Mouse (Mus musculus): ENCODE data around the gene Ptprcap.
A peak's percentile ranks its signal among the peaks of the same experiment; 100 is the strongest.

Ptprcap gene

DNA sequence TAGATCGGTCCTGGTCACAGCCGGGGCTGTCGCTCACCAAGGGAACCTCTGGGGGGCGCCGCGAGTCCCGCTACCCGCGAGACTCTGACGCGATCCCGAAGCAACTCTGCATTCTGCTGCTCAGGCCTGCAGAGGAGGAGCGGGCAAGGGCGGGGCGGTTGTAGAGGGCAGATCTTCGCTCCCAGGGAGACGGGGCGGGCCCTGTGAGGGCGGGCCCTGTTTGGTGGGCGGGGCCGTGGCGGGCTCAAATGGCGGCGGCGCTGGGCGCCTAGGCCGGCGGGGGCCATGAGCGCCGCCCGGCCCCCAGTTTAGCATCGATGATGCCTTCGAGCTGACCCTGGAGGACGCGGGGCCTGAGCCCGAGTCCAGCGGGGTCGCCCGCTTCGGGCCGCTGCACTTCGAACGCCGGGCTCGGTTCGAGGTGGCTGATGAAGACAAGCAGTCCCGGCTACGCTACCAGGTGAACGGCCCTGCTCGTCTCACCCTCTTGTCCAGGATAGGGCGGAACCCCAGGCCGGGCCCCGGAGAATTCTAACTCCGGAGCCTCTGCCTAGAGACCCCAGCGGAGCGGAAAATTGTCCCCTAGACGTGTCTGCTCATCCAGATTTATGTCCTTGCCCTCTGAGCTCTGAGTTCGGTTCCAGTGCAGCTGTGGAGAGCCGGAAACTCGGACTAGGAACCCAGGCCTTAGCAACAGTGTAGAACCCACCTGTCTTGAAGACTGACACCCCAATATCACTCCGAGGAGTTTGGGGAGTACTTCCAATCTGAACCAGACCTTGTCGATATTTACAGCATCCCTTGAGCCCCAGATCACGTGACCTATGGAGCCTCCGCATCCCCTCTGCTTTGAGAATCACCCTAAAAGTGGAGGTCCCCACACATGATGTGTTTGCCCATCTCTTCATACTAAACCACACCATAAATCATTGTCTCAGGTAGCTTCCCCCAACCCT is 27.4 kb upstream of the Ptprcap start, which contains the start of gene Aip:
Gene Aip (minus strand): TSS at position 118 of the 956 bp plus-strand sequence.
- peak; percentile 98 for DNase-seq (ENCODE audit: low read depth, low spot score)

DNA sequence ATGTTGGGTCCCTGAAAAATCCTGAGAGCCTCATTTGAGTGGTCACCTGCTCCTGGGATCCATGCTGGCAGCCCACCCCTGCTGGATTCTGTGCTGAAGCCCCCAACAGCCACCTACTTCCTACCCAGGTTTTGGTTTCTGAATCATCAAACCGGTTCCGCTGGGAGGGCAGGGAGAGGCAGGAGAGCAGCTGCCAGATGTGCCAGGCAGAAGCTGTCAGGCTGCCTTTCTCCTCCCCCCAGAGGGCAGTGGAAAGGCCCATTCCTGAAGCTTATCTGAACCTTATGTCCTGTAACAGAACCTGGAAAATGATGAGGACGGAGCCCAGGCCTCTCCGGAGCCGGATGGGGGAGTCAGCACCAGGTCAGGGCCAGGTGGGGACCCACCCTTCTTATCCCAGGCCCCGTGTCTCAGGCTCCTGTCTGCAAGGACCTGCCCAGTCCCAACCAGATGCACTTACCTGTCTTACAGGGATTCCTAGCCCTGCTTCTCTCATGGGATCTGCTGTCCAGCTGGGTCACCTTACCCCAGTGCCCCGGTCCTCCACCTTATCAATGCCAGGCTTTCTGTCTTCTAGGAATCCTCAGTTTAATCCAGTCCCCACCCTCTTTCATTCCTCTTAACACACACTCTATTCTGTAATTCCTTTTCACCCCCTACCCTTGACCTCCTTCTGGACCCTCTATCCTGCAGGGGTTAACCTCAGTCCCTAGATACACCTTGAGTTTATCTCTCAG is 26.5 kb upstream of the Ptprcap start:
- DNase-seq (ENCODE audit: low read depth, low spot score): no peak

DNA sequence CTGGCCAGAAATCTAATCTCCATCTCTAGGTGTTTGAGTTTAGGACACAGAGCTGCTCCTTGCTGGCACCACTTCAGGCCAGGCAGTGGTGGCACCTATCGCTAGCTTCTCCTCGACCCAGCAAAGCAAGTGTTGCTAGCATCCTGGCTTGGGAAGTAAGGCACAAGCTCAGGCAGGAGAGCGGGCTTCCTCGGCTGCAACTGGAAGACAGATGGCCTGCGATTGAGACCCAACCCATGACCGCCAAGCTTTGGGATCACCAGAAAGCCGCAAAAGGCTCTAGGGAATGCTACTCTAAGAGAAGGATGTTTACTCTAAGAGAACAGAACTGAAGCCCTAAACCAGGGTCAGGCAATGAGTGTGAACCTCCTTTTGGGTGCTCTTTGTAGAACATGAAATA is 23.9 kb upstream of the Ptprcap start:
- DNase-seq (ENCODE audit: low read depth, low spot score): no peak

DNA sequence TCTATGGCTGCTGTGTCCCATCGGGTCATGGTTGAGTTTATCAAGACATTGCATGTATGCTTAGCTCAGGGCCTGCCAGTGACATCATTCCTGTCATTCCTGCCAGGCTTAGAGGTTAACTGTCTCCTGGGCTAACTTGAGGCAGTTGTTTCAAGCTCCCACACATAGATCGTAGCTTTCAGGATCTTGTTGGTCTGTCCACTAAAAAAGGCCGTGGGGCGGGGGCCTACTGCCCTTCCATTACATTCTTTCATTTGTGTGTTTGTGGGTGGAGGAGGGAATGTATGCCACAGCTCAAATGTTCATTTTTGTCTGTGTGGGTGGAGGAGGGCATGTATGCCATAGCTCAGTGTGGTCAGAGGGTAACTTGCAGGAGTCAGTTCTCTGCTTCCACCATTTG is 23.3 kb upstream of the Ptprcap start:
- no peak for DNase-seq (ENCODE audit: low read depth, low spot score)

DNA sequence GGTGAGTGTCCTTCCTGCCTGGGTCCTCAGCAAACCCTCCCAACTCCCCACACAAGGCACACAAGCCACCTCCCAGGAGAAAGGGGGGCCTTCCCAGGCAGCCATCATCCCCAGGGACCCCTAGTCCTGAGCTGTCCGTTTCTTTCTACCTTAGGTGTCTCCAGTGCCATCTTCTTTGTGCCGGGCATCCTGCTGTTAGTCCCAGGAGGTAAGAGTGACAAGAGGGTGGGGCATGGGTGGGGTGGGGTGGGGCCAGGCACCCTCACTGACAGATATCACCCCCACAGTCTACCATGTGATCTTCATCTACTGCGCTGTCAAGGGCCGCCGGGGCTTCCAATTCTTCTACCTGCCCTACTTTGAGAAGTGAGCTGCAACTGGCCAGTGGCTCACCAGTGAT is 22.3 kb upstream of the Ptprcap start:
- DNase-seq (ENCODE audit: low read depth, low spot score): no peak

DNA sequence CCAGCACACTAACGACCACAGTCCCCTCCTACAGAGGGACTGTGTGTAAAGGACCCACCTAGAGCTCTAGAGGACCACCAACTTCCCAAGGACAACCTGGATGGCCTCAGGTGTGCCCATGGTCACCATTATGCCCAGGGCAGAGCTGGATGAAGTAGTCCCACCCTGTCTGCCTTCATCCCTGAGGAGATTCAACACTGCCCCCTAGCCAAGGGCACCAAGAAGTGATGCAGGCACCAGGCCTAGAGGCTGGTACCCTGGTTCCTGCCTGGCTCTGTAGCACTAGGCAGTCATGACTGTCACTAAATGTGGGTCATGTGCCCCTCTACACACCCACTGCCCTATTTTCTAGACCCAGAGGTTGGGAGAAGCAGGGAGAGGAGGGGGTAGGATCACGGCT is 21.6 kb upstream of the Ptprcap start:
- DNase-seq (ENCODE audit: low read depth, low spot score): no peak

DNA sequence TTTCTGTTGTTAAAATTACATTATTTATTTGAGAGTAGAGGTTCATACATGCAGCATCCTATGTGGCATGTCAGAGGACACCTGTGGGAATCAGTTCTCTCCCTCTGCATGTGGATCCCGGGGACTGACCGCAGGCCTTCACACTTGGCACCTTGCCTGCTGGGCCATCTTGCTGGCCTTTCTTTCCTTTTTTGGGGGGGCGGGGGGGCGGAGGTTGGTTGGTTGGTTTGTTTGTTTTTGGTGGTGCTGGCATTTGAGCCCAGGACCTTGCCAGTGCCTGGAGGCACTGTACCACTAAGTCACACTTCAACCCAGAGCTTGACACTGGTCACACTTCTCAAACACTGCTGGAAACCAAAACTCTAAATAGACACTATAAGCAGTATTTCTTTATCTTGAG is 19.1 kb upstream of the Ptprcap start:
- no peak for DNase-seq (ENCODE audit: low read depth, low spot score)

DNA sequence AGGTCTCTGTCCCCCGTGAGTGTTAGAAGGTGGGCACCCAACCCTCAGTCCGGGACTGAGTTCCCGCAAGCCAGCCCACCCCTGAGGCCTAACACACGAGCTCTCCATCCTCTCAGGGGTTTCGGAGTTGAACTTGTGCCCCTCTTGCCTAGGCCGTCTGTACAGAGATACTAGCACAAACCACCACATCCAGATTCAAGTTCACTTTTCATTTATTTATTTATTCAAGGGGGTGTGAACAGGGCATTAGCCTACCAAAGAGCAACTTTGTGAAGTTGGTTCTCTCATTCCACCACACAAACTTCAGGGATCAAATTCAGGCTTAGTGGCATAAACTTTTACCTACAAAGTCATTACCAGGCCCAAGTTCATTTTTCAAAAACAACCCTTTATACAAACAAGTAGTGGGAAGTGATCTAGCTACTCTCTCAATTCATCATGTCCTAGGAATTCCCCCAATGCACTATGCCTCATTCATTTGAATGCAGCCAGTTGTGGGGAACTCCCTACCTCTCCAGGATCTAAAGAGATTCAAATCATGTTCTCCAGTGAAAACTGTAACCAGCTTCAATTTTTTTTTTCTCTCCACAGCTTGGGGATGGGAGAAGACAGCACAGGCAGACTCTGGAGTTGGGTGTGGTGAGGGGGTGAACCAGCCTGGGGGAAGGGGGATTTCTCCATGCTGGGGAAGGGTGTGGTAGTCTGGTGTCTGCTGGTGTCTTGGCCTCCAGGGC is 18.0 kb upstream of the Ptprcap start:
- DNase-seq (ENCODE audit: low read depth, low spot score): peak; percentile 53

DNA sequence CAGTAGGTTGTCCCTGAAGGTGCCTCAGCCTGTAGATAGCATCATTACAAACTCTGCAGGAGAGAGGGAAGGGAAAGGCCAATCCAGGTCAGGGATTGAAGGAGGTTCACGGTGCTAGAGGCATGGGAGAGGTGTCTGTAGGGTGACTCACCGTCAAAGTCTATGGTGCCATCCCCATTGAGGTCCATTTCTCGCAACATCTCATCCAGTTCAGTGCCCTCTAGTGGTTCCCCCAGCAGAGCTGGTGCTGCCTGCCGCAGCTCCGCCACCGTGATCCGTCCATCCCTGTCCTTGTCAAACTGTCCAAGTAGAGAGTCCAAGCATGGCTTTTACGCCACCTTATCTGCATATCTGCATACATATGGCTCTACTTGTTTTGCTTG is 17.4 kb upstream of the Ptprcap start:
- DNase-seq (ENCODE audit: low read depth, low spot score): peak; percentile 56

DNA sequence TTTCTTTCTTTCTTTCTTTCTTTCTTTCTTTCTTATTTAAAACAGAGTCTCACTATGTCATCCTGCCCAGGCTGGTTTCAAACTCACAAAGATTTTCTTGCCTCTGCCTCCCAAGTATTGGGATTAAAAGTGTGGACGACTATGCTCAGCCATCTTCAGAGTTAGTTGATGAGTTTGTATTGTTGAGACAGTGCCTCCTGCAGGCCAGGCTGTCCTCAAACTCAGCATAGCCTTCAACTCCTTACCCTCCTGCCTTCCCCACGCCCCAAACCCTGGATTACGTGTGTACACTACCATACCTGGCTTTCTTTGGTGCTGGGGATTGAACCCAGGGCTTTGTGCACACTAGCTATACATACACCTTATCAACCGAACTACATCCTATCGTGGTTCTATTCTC is 16.9 kb upstream of the Ptprcap start:
- peak; percentile 60 for DNase-seq (ENCODE audit: low read depth, low spot score)

DNA sequence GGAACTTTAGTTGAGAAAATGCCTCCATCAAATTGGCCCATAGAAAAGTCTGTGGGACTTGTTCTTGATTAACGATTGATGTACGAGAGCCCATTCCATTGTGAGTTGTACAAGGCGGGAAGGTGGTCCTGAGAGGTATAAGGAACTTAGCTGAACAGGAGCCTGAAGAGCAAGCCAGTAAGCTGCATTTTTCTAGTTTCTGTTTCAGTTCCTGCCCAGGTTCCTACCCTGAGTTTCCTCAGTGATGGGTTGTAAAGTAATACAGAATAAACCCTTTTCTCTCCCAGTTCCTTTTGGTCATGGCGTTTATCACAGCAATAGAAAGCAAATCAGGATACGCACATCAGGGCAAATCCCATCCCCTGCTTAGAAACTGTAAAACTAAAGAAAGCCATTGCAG is 15.5 kb upstream of the Ptprcap start:
- DNase-seq (ENCODE audit: low read depth, low spot score): no peak

DNA sequence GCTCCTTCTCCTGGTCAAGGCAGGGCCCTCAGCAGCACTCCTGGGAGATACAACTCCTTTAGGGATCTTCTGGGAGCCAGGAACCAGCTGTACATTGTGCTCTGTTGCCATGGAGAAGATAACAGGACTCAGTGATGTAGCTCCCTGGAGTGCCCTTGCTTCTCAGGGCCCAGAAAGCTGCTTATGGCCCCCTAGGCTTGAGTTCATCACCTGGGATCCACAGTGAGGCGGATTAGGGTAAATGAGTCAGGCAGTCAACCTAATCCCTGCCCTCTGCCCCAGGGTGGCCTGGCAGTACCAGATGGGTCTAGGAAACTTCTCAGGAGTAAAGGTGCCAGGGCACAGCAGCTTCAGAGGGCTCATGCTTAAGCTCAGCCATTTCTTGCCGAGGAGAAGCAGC is 14.0 kb upstream of the Ptprcap start, which contains the start of gene Gpr152:
Gene Gpr152 (plus strand): TSS at position 342 of the 400 bp plus-strand sequence.
- peak; percentile 19 for DNase-seq (ENCODE audit: low read depth, low spot score)

DNA sequence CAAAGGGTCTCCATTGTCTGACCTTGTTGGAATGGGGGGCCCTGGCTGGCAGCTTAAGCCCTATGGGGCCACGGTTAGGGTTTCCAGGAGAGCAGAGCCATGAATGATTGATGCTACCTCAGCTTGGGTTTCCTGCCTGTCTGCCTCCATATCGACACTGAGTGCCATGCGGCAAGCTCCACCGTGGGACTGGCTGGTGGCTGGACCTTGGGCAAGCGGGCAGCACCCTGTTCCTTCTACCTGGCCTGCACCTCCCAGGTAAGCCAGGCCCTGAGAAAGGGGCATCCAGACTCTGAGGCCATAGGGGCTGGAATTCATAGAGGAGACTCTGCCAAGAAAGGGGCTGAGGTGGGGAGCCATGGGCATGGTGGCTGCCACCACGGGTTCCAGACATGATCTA is 13.3 kb upstream of the Ptprcap start:
- no peak for DNase-seq (ENCODE audit: low read depth, low spot score)

DNA sequence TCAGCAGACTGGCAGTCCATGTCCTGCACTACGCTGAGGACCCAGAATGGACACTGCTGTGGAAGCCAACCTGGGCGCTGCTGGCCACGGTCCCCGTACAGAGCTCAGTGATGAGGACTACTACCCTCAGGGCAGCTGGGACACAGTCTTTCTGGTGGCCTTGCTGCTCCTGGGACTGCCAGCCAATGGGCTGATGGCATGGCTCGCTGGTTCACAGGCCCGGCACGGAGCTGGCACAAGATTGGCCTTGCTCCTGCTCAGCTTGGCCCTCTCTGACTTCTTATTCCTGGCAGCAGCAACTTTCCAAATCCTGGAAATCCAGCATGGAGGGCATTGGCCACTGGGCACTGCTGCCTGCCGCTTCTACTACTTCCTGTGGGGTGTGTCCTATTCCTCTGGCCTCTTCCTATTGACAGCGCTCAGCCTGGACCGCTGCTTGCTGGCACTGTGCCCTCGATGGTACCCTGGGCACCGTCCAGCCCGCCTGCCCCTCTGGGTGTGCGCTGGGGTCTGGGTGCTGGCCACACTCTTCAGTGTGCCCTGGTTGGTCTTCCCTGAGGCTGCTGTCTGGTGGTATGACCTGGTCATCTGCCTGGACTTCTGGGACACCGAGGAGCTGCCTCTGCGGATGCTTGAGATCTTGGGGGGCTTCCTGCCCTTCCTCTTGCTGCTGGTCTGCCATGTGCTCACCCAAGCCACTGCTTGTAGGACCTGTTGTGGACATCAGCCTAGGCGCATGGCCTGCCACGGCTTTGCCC is 10.8 kb upstream of the Ptprcap start:
- DNase-seq (ENCODE audit: low read depth, low spot score): no peak

DNA sequence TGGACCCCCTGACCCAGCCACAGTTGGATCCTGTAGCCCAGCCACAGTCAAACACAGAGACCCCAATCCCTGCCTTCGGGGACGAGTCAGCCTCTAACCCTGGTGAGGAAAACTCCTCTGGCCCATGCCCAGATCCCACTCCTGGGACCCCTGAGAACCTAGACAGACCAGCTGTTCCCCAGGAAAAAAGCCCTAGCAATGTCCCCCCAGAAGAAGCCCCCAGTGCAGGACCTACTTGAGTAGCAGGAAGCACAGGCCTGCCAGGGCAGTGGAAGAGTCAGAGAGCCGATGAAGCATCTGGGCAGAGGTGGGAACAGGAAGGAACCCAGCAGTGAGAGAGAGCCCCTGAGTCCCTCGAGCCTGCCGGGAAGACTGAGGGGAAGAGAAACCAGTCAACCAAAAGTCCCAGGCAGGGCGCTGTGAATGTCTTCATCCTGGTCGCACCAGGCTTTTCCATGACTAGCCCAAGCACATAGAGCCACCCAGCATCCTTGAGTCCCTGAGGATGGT is 9.6 kb upstream of the Ptprcap start, which contains the start of gene Cabp4:
Gene Cabp4 (minus strand): TSS at position 275 of the 510 bp plus-strand sequence.
- DNase-seq (ENCODE audit: low read depth, low spot score): no peak

DNA sequence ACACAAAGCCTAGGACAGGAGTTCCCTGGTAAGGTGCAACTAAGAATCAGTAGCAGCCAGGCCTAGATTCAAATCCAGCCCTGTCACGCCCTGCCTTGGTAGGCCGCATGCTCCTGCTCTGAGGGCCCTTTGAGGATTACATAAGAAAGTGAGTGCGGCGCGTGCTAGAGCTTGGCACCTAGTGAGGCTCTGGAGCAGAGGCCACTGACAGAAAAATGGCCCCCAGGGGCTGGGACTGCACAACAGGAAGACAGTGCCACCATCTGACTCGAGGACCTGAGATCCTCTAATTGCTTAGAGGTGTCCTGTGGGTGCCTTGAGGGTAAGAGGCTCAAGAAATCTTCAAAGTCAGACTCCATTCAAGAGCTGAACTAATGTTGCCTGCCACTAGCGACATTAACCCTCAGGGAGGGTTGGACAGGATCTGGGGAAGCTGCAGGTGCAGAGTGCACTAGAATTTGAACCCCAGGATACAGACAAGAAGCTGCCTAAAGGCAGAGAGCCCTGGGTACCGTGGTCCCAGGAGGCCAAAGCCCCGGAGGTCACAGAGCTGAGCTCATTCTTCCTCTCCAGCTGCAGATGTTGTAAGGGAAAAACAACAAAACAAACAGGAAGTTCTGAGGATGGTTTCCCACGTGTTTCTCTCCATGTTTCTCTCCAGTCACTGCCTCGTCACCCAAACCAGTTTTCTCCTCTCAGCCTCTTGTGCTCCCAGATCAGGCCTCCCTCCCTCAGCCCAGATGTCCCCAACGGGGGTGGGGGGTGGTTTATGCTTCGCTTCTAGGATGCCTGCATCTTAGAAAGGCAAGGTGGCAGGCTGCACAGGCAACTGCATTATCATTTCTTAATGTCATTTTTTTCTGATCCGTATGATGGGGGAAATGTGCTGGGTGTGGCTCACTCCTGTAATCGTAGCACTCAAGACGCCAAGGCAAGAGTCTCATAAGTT is 8.6 kb upstream of the Ptprcap start:
- DNase-seq (ENCODE audit: low read depth, low spot score): no peak

DNA sequence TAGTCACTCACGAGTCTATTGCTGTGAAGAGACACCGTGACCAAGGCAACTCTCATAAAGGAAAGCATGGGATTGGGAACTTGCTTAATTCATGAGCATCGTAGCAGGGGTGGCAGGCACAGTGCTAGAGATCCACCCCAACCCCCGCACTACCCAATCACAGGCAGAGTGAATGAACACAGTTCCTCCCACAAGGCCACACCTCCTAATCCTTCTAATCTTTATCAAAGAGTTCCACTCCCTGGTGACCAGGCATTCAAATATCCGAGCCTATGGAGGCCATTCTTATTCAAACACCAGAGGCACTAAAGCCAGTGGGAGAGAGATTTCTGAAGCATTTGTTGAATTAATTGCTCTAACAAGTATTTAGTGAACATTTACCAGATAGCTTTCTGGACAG is 7.5 kb upstream of the Ptprcap start:
- DNase-seq (ENCODE audit: low read depth, low spot score): peak; percentile 80

DNA sequence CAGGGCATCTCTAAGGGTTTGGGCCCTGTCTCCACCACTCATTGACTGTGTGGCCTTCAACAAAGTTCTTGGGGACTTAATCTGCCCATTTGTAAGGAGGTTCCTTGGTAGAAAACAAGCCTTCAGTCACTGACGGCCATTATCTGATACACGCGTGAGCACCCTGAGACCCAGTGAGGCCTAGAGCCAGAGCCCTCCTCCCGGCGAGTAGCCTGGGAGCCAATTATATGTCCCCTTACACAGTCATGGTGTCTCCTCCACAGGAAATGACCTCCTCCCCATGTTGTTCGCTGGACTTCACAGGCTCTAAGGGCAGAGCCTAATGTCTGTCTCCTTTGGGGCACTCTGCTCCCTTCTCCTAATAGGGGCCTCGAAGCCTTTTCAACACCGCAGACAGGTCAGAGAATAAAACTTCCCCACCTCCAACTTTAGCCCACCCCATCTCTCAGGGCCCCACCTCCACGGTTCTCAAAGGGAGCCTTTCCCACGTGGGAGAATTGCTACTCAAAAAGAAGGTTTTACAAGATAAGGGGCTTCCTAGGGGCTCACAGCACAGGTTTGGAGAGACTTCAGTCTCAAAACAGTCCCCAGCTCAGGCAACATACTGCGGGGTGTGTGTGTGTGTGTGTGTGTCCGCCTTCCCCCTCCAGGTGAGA is 6.9 kb upstream of the Ptprcap start:
- DNase-seq (ENCODE audit: low read depth, low spot score): no peak

DNA sequence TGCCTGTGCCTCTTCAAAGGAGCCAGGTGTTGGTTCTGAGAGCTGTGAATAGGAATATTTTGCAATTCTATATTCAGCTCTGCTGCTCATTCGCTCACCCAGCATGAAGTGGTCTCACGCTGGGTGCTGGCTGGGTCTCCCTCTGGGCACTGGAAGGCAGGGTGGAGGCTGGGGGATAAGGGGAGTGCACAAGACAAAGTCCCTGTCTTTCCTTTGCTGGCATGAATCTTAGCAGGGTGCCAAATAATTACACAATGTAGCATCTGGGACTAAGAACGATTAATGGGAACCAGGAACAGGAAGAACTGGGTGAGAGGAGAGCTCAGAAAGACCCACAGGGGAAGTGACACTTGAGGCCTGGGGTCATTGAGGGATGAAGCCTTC is 6.4 kb upstream of the Ptprcap start:
- no peak for DNase-seq (ENCODE audit: low read depth, low spot score)

All from R1 (cell line).